Mouse (Mus musculus) kidney, postnatal 4 days (tissue): ENCODE results near the gene Ngly1.

ENCODE experiments used
- DNase-seq, 2 experiments: peaks; one replicate each; pipeline ENCODE4 v3.0.0; 2021; ENCODE audit warnings: mixed read lengths in 2 of 2

The Ngly1 gene

GRCm38 (mm10) chr14:16335835-16336417 lies 86.8 kb downstream of the Ngly1 start:
- no peak for DNase-seq

- DNase-seq = no peak
Observed at GRCm38 (mm10) chr14:16347505-16347904, 98.4 kb downstream of the Ngly1 start.

- no peak for DNase-seq
Observed at GRCm38 (mm10) chr14:16359704-16360103, 110.6 kb downstream of the Ngly1 start.
